Mouse (Mus musculus) heart, embryonic 14.5 days (tissue): ENCODE results near the gene Sertm1. TPM values are rescaled to one million over a fixed set of nuclear protein-coding genes. Genes with fewer than 3 reads are reported as not detected.

ENCODE experiments used
- ATAC-seq: fragments of 200-750 bp; cut with Nextera tagmentation; 2 replicates; pipeline ENCODE4 v1.8.0; 2017; ENCODE audit warnings: low read depth, moderate TSS enrichment; ENCODE audit not compliant: insufficient number of reproducible peaks, insufficient read depth, low FRiP score
- H3K27ac ChIP-seq, 2 experiments: fragments of 200-500 bp in 1 of 2; fragments of 300-500 bp in 1 of 2; sonication (generic) in 1 of 2; replicated peaks in 1 of 2; 2 replicates each; pipeline ENCODE4 v1.5.1; 2012 to 2014; ENCODE audit warnings: low read depth in 2 of 2, low read length in 2 of 2, control low read depth in 1 of 2, mild to moderate bottlenecking in 1 of 2, mixed read lengths in 1 of 2; ENCODE audit not compliant: control insufficient read depth in 1 of 2, insufficient read depth in 1 of 2
- H3K27me3 ChIP-seq: fragments of 300-500 bp; sonication (generic); 2 replicates; pipeline ENCODE4 v1.6.1; 2014; ENCODE audit warnings: mild to moderate bottlenecking, low read length, control low read depth; ENCODE audit not compliant: control insufficient read depth, insufficient read depth
- H3K36me3 ChIP-seq: fragments of 300-500 bp; sonication (generic); 2 replicates; pipeline ENCODE4 v1.6.1; 2014; ENCODE audit warnings: mild to moderate bottlenecking, control low read depth, low read length, mixed read lengths; ENCODE audit not compliant: control insufficient read depth, insufficient read depth
- H3K4me1 ChIP-seq, 2 experiments: fragments of 200-500 bp in 1 of 2; fragments of 300-500 bp in 1 of 2; sonication (generic) in 1 of 2; 2 replicates each; pipeline ENCODE4 v1.6.1; 2012 to 2014; ENCODE audit warnings: low read length in 2 of 2, control low read depth in 1 of 2, mixed read lengths in 1 of 2; ENCODE audit not compliant: control insufficient read depth in 2 of 2, insufficient read depth in 2 of 2
- H3K4me2 ChIP-seq: fragments of 300-500 bp; sonication (generic); 2 replicates; pipeline ENCODE4 v1.6.1; 2014; ENCODE audit warnings: mild to moderate bottlenecking, low read length
- H3K4me3 ChIP-seq, 2 experiments: fragments of 200-500 bp in 1 of 2; fragments of 300-500 bp in 1 of 2; sonication (generic) in 1 of 2; 2 replicates each; pipeline ENCODE4 v1.5.1; 2012 to 2014; ENCODE audit warnings: low read length in 2 of 2, mild to moderate bottlenecking in 2 of 2, control low read depth in 1 of 2, low read depth in 1 of 2, moderate library complexity in 1 of 2; ENCODE audit not compliant: control insufficient read depth in 1 of 2, insufficient read depth in 1 of 2
- H3K9ac ChIP-seq: fragments of 300-500 bp; sonication (generic); 2 replicates; pipeline ENCODE4 v1.6.1; 2014; ENCODE audit warnings: mild to moderate bottlenecking, low read length
- H3K9me3 ChIP-seq: fragments of 300-500 bp; sonication (generic); 2 replicates; pipeline ENCODE4 v1.6.1; 2016; ENCODE audit warnings: low read length, control low read depth; ENCODE audit not compliant: control insufficient read depth
- WGBS: fragments of 180-500 bp; shearing (Covaris S2); extraction: QIAGEN DNeasy Blood & Tissue Kit; methylation state at CpG from one replicate; pipeline ENCODE4 v1.1.7; 2014; 5-methylcytosine and 5-hydroxymethylcytosine counted together
- polyA plus RNA-seq: library from polyadenylated mRNA; unstranded; fragments of >200 nt; fragmentation: Nextera tagmentation; extraction: Ambion mirVana; gene quantifications from 2 replicates; pipeline ENCODE4 v1.2.1, GENCODE M21; 2014

Gene Sertm1
- polyA plus RNA-seq, 1 experiment from 2014 or later: 0.15 TPM

DNA sequence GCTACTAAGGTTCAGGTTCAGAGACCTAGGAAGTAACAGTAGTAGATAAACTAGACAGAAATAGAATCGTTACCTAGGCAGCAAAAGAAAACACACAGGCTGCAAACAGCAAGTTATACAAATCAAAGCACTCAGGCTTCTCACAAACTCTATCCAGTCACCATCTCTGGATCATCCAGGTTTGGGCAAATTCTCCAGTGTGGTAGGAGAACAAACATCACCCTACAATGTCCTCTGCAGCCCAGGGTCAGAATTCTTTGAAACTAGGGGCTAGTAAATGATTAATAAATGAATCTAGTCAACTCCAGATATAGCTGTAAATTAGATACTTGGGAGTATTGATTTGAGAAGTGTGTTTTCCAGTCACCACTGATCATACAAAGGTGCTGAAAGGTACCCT is 6.8 kb downstream of the Sertm1 start:
- H3K4me3 ChIP-seq: no peak overlapping the region
- H3K27me3 ChIP-seq: peaks cover 5% of the 10 kb centered on the region
- no peak overlapping the region for H3K4me2 ChIP-seq
- ATAC-seq: no peak
- no peak overlapping the region for H3K27ac ChIP-seq
- H3K9me3 ChIP-seq: no peaks in the 10 kb centered on the region
- H3K9ac ChIP-seq: no peak overlapping the region
- peaks cover 2 to 5% of the 10 kb centered on the region in 2 experiments; a peak in 2 of 4 replicates for H3K4me1 ChIP-seq
- 51% methylated on average over 1 of the region's 1 CpGs for WGBS
- no peaks in the 10 kb centered on the region for H3K36me3 ChIP-seq

DNA sequence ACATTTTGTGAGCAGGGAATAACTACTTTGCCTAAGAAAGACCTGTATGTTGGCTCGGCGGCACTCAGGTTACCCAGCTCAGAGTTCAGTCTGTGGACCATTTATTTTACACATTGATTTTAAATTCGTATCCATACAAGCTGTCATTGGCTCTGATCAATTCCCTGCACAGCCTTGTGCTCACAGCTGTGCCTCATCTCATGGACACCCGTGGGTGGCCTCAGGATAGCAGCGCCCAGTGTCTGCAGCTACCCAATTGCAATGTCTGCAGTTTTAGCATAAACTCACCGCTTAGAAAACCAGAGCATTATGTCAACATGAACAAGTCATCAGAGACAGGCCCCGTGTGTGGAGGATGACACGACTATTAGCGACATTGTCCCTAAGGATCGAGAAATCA is 17.7 kb downstream of the Sertm1 start:
- H3K4me3 ChIP-seq: no peak overlapping the region
- H3K4me1 ChIP-seq: no peaks in the 10 kb centered on the region
- H3K4me2 ChIP-seq: no peak overlapping the region
- H3K36me3 ChIP-seq: no peaks in the 10 kb centered on the region
- no peaks in the 10 kb centered on the region for H3K9me3 ChIP-seq
- WGBS: 86% methylated on average over 10 of the region's 10 CpGs
- H3K27ac ChIP-seq: no peak overlapping the region
- ATAC-seq: no peak
- no peaks in the 10 kb centered on the region for H3K27me3 ChIP-seq
- no peak overlapping the region for H3K9ac ChIP-seq

DNA sequence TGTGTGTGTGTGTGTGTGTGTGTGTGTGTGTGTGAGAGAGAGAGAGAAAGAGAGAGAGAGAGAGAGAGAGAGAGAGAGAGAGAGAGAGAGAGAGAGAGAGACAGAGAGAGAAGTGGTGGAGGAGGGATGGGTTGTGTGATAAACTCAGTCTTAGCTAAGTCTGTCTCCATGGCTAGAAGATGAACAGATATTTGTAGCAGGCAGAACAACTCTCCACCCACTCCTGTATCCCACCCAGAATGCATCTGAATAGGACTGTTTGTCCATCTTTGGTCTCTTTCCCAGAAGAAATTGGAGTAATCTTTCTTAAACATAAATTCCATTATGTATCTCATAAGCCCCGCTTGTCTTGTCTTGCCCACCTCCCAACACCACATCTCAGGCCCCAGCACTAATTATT is 20.8 kb downstream of the Sertm1 start:
- 73% methylated on average over 1 of the region's 1 CpGs for WGBS
- no peaks in the 10 kb centered on the region for H3K36me3 ChIP-seq
- H3K27me3 ChIP-seq: no peaks in the 10 kb centered on the region
- no peak for ATAC-seq
- H3K9ac ChIP-seq: no peak overlapping the region
- no peak overlapping the region for H3K4me2 ChIP-seq
- H3K4me3 ChIP-seq: no peak overlapping the region
- H3K4me1 ChIP-seq: no peaks in the 10 kb centered on the region
- H3K27ac ChIP-seq: no peak overlapping the region
- no peaks in the 10 kb centered on the region for H3K9me3 ChIP-seq

DNA sequence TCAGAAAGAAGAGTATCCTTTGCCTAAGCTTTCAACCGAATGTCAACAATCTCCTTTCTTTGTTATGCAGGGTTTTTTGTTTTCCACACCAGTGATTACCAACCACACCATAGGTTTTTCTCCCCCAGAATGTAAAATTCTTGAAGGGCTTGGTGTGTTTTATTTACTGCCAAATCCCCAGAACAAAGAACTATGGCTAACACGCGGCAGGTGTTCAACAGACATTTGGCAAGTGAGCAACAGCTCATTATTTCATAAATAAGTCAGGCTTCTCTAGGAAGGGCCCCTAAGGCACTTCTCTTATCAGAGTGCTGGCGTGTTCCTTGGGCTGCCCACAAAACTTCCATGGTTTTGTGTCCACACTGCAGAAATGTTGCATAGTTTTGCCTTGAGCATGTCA is 23.5 kb downstream of the Sertm1 start:
- Histone ChIP-seq H3K27ac (no peak overlapping the region), H3K4me2 (no peak overlapping the region), H3K4me3 (no peak overlapping the region), H3K36me3 (no peaks in the 10 kb centered on the region), H3K9me3 (no peaks in the 10 kb centered on the region), H3K9ac (no peak overlapping the region), H3K4me1 (no peaks in the 10 kb centered on the region), H3K27me3 (no peaks in the 10 kb centered on the region)
- no peak for ATAC-seq
- WGBS: 62% methylated on average over 4 of the region's 4 CpGs

DNA sequence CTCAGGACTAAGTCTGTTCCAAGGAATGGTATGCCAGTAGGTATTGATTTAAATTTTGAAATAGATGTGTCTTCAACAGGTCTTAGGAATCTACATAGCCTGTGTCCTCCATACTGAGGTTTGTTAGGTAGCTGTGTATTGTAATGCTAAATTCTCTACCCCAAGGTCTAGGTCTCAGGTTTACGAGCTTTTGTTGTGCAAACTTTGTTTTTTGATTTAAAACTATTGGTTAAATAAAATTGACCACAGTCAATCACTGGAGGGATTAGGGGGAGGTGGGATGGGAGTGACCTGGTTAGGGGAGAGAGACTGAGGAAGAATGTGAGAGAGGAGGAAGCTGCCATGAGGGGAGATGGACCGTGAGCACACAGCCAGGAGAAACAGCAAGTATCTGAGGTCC is 29.2 kb downstream of the Sertm1 start:
- Histone ChIP-seq H3K9me3 (no peaks in the 10 kb centered on the region), H3K4me1 (no peaks in the 10 kb centered on the region), H3K9ac (no peak overlapping the region), H3K27ac (no peak overlapping the region), H3K4me3 (no peak overlapping the region), H3K4me2 (no peak overlapping the region), H3K36me3 (no peaks in the 10 kb centered on the region), H3K27me3 (no peaks in the 10 kb centered on the region)
- ATAC-seq: no peak
- WGBS: 90% methylated on average over 2 of the region's 2 CpGs

Other genes with a start within 250 kb of the Sertm1 start
- gene Supt20, start 223.1 kb downstream of the Sertm1 start, polyA plus RNA-seq: 67.0 and 67.6 TPM in 2 replicates
- 1.1 and 1.3 TPM in 2 replicates for gene Gm21958, start 201.5 kb downstream of the Sertm1 start, polyA plus RNA-seq
- 70.6 and 79.7 TPM in 2 replicates for gene Exosc8, start 180.5 kb downstream of the Sertm1 start, polyA plus RNA-seq
- gene Alg5, start 180.3 kb downstream of the Sertm1 start, polyA plus RNA-seq: 37.4 and 41.6 TPM in 2 replicates
- 0.88 and 1.4 TPM in 2 replicates for gene Smad9, start 160.3 kb downstream of the Sertm1 start, polyA plus RNA-seq
- 36.3 and 39.5 TPM in 2 replicates for gene Rfxap, start 108.1 kb downstream of the Sertm1 start, polyA plus RNA-seq
- gene Ccna1, start 139.6 kb upstream of the Sertm1 start, polyA plus RNA-seq: 1.5 and 2.4 TPM in 2 replicates
- gene Spg20, start 196.2 kb upstream of the Sertm1 start, polyA plus RNA-seq: 35.1 and 35.8 TPM in 2 replicates
- 0.07 TPM in 1 of 2 replicates, not detected in the other for gene Ccdc169, start 221.5 kb upstream of the Sertm1 start, polyA plus RNA-seq